Mouse (Mus musculus) adipose tissue, adult 10 weeks (tissue): ENCODE results near the gene Atg13. TPM values are rescaled to one million over a fixed set of nuclear protein-coding genes. Genes with fewer than 3 reads are reported as not detected.

Source experiments
- polyA plus RNA-seq: library from polyadenylated mRNA; stranded (reverse); fragments of 350-450 nt; fragmentation: Illumina TruSeq; extraction: RNeasy Lipid Tissue Mini Kit (QIAGEN cat#74804); gene quantifications from one replicate; pipeline ENCODE4 v1.2.3, GENCODE M21; 2014; ENCODE audit warnings: low read depth, low replicate concordance

The Atg13 gene
- 33.3 TPM for polyA plus RNA-seq

GRCm38 (mm10) chr2:91710272-91711234 is at the start of gene Atg13, which contains the start of gene Harbi1:
Atg13 (minus strand) TSS chr2:91710576.
Harbi1 (plus strand) TSS chr2:91710852.

DNA sequence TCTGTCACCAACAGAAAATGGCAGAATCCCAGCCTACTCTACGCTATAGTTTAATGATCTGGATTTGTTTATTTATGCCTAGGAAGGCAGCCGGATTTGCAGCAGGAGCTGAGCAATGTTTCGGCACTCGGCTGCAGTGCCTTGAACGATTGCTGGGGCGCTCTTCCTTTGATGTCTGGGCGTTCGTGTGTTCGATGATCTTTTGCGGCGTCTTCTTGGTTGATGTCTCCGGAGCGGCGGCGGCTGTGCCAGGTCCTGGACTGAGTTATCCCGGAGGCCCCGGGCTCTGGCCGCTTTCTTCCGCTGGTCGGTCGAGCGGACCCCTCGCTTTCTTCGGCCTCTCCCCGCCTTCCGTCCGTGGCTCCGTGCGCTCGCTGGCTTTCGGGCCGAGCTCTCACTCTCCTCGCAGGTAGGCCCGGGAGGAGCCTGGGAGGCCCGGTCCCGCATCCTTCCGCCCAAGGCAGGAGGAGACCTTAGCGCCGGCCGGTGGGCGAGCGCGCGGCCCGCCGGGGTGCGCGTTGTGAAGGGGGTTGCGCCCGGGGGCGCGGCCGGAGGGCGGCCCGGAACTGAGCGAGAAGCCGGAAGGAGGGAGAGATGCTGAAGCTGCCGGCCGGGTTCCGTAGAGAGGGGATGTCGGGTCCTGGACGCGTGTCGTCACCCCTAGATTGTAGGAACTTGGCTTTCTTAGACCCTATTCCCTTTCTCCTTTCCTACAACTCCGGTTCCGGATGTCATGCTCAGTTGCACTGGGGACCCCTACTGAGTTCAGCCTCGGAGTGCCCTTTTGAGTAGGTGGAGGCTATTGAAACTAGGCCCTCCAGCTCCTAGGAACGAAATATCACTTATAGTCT is 19.8 kb upstream of the Atg13 start, which contains the start of gene Ambra1:
Gene Ambra1 (plus strand): TSS at position 164 of the 851 bp plus-strand sequence.

GRCm38 (mm10) chr2:91649553-91650359 is 60.6 kb downstream of the Atg13 start, which contains the start of the genes Zfp408 and Arhgap1:
Zfp408 (minus strand) TSS chr2:91649791.
Arhgap1 (plus strand) TSS chr2:91649860.

DNA sequence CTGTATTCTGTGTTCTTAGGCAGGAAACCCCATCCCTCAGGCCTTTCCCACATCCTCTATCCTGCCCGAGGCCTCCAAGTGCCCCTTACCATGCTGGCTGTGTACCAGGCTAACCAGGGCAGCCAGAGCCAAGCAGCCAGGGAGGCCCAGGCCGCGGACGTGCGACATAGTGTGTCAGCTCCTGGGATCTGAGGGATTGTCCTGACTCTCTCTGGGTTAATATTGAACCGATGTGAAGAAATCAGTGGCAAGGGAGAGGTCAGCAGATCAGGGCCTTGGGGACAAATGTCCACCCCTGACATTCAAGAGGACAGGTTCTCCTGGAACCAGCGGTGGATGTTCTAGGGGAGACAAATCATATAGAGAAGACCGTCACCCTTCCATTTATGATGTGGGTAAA is 74.1 kb downstream of the Atg13 start, which contains the start of gene F2:
Gene F2 (minus strand): TSS at position 186 of the 400 bp plus-strand sequence.

Other genes starting within 250 kb of the Atg13 start
- gene Ckap5, start 183.8 kb downstream of the Atg13 start, polyA plus RNA-seq: 15.0 TPM
- gene F2, start 74.2 kb downstream of the Atg13 start, polyA plus RNA-seq: not detected
- 11.3 TPM for gene Zfp408, start 60.8 kb downstream of the Atg13 start, polyA plus RNA-seq
- 67.9 TPM for gene Arhgap1, start 60.7 kb downstream of the Atg13 start, polyA plus RNA-seq
- gene Harbi1, start 276 bp upstream of the Atg13 start, polyA plus RNA-seq: 10.5 TPM
- 22.0 TPM for gene Ambra1, start 19.6 kb upstream of the Atg13 start, polyA plus RNA-seq
- gene Chrm4, start 216.7 kb upstream of the Atg13 start, polyA plus RNA-seq: not detected
- gene Mdk, start 221.7 kb upstream of the Atg13 start, polyA plus RNA-seq: 25.2 TPM
- not detected for gene Gm9821, start 235.1 kb upstream of the Atg13 start, polyA plus RNA-seq